Mouse (Mus musculus) lung, postnatal 14 days (tissue): ENCODE measurements at regions not wholly inside any gene's neighbourhood (a gene's known extent, or its start where the extent isn't known, plus 50 kb on each side); places are given as distances from the start of the nearest gene placed in this dataset.
A peak's percentile ranks its signal among the peaks of the same experiment; 100 is the strongest.

Source experiments
- DNase-seq: peaks from one replicate; pipeline ENCODE4 v3.0.0; 2021

DNA sequence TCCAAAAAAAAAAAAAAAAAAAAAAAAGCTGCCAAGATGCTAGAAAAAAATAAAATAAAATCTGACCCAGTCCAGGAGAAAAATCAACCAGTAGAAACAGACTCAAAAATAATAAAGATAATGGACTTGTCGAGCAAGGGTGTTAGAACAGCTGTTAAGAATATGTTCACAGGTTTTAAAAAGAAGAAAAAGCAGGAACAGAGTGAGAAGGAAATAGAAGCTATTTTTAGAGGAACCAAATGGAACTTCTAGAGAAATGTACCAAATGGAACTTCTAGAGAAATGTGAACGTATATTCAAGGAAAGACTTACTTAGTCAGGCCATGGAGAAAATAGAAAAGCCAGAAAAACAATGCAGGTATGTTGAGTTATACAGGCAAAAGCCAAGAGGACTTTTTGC is 662.4 kb upstream of the Jmjd1c start:
- no peak for DNase-seq

DNA sequence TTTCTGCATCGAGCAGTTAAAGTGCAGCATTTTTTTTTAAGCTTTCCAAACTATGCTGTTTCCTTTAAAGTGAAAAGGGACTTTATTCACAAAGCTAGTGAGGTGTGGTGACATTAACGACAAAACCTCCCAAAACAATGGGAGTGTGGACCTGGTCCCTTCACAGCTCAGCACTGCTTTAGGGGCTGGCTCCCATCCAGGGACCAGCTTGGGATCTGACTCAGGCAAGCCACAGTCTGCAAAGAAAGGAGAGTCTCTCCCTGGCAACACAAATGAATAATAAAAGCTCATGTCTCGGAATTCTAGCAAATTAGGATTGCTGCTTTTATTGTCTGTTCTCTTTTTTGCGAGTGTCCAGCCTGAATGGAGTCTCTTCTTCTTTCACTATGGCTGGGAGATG is 625.2 kb upstream of the Jmjd1c start:
- DNase-seq: no peak

DNA sequence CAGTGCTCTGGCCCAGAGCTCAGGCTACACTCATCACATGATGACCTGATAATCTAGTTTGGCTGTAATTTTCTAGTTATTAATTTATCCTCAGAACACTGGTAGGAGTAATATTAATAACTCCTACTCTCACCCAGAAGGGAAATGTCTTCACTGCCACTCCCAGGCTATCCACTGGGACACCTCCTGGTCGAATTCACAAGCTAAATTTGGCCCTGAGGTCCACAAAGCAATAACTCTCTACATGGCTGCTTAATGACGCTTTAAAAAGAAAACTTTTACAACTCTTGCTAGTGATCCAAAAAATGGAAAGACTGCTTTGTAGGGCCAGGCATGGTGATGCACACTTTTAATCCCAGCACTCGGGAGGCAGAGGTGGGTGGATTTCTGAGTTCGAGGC is 623.9 kb upstream of the Jmjd1c start:
- no peak for DNase-seq

DNA sequence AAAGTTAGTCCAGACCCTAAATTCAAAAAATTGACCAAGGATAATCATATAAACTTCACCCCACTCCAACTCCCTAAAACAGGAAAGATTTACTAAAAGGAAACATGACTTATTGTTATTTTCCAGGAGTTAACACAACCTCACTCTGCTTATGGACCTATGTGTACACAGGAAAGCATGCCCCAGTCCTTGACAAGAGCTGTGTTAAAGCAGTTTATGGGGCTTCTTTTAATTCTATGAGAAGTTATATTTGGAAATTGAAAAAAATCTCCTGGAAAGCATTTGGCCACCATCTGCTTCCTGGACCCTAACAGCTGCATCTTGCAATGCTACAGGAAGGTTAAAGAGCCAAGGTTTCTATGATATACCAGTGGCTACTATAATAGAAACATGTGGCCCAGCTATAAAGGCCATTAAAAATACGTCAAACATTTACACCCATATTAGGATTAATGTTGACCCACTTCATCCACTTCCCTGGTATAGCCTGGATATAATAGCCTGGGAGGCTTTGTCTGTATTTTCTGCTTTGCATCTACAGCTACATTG is 620.7 kb upstream of the Jmjd1c start:
- no peak for DNase-seq

DNA sequence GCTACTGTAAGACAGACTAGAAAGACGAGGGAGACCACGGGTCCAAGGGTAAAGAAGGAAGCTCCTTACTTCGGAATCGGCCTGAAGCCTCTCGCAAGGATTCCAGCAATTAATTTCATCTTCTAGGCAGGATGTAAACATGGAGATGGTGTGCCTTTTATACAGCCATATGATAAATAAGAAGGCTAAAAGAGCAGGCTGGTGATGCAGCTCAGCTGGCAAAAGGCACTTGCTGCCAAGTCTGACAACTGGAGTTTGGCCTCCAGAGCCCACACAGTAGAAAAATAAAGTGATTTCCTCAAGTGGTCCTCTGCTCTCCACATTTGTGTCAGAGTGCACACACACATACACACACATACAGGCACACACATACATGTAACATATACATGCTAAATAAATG is 605.1 kb upstream of the Jmjd1c start:
- DNase-seq: no peak

DNA sequence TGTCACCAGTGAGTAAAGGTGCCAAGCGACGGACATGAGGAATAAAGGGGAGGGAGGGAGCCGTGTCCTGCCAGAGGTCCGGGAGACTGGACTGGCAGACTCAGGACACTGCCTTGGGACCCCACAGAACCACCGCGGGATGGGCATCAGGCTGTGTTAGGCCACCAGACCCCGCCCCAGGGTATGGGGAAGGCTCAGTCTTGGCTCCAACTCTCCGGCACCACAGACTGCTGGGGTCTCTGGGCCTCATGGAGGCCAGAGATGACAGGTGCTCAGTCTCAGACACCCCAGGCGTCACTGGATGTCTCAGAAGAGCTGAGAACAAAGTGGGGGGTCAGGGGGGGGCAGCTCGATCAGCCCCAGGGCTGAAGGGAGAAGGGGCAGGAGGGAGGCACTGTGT is 604.1 kb upstream of the Jmjd1c start:
- no peak for DNase-seq

DNA sequence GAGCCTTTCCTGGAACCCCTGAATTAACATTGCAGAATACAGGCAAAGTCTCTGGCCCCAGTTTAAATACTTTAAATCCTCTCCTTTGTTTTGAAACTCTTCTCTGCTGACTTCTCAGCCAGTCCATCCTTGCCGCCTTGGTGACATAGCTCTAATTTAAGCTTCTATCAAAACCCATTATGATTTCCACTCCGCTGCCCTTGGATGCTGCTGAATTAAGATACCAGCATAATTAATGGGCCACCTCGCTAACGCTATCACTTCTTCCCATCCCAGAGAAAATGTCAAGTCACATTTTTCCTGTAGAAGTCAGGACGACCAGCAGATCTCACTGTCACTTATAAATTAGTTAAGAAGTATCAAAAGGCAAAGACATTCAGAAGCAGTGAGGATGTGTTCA is 556.1 kb upstream of the Jmjd1c start:
- no peak for DNase-seq

DNA sequence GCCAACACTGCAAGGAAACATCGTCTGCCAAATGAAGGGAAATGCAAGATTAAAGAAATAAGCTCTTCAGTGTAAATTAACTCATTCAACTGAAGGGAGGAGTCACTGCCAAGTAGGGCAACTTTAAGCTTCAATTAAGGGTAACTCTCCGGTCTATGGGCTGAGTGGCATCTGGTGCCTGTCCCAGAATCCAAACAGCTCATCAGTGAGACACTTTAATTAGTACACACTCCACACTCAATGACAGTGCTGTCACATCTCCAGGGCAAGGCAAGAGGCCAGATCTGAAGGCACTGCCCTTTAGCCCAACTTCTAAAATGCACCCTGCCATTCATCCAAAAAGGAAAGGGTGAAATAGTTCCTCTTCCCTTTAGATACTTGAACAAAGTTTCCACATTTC is 549.3 kb upstream of the Jmjd1c start:
- no peak for DNase-seq

DNA sequence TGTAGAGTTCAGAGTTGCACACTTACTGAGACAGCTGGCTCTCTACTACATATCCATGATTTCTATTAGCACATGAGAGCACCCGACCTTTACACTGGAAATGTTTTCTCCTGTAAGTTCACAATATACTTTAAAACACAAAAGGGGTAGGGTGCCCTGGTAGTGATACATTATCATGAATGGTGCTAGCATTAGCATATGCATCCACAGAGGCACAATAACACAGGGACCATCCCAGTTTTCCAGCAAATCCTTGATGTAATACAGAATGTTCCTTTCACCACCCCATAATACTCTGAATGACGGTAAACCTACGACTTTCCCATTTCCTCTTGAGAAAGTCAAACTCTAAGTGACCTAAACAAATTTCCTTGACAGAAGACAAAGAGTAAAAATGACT is 548.3 kb upstream of the Jmjd1c start:
- DNase-seq: no peak

DNA sequence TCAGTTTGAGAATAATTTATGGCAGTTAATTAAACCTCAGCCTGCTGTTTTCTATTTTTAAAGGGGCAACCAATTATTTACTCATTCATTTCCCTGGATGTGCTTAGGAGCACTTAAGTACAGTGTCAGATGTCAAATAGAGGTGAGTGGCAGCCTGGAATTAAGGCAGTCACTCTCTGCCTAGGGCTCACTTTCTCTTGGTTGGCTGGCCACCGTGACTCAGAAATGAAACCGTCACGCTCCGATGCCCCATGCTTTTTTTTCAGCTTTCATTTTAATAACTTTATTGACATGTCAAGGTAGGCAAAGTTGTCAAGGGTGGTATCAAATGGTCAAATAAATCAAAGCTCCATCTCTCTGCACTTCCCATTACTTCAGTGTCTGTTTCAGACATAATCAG is 547.9 kb upstream of the Jmjd1c start:
- no peak for DNase-seq

DNA sequence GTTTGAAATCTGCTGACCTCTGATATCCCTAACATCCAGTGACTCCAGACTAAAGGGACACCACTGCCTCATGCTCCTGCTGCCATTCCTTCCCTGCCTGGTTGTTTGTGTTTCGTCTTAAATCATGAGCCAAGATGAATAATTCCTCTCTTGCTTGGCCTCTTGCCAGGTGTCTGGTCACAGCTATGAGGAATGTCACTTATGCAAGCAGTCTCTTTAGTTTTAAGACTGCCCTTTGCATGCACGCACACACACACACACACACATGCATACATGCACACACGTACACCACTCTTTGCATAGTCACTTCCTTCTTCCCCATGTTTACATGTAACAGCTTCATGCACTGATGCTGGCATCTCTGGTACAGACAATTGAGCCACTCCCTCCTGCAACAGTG is 543.0 kb upstream of the Jmjd1c start:
- DNase-seq: peak; percentile 3

DNA sequence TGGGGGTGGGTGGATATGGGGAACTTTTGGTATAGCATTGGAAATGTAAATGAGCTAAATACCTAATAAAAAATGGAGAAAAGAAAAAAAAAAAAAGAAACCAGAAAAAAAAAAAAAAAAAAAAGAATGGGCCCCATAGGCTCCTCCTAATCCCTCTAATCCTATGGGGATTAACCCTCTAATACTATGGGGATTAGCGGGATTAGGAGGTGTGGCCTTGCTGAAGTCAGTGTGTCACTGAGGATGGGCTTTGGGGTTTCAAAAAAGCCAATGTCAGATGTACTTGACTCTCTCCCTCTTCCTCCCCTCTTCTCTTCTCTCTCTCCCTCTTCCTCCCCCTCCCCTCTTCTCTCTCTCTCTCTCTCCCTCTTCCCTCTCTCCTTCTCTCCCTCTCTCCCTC is 541.7 kb upstream of the Jmjd1c start:
- DNase-seq: no peak

DNA sequence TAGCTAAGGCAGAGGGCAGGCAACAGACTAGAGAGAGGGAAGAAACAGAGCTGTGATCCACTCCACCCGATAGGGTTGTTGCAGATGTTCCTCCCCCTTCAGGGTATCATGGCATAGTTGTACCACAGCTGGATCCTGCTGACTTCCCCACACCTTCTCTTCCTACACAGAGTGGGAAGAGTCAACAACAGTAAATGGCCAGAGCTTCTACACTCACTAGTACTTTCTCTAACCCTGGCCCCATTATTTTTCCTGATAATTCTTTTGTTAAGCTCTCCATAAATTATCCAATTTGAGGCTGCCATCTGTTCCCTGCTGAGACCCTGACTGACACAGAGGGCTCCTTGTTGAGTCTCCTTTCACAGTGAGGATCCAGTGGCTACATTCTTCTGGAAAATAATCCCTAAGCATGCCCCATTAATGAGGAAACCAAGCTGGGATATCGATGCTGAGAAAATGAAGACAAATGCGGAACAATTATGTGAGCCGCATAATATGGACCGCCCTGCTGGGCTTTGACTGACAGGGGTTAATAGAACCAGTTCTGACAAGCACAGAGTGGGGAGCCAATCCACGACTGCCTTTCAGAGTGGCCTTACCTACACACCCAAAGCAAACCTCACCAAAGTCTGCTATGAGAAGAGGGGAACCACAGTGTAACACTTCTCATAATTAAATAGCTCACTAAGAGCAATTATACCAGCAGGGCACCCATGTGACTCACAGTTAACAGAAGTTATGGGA is 537.7 kb upstream of the Jmjd1c start:
- no peak for DNase-seq

DNA sequence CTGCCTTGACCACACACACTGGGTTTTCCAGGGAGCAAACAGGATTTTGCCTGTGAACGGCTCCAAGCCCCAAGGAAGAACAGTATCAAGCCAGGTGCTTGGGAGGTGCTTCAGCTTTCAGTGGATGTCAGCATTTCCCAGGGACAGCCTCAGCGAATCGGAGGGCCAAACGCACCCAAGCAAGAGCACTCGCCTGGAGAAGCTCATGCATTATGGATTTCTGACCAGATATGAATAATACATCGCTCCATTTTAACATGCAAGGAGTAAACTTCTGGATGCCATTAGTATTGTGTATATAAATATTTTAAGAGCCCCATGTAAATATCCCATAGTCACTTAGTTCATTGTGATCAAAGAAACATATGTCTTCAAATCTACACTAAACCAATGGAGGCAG is 530.6 kb upstream of the Jmjd1c start:
- no peak for DNase-seq

DNA sequence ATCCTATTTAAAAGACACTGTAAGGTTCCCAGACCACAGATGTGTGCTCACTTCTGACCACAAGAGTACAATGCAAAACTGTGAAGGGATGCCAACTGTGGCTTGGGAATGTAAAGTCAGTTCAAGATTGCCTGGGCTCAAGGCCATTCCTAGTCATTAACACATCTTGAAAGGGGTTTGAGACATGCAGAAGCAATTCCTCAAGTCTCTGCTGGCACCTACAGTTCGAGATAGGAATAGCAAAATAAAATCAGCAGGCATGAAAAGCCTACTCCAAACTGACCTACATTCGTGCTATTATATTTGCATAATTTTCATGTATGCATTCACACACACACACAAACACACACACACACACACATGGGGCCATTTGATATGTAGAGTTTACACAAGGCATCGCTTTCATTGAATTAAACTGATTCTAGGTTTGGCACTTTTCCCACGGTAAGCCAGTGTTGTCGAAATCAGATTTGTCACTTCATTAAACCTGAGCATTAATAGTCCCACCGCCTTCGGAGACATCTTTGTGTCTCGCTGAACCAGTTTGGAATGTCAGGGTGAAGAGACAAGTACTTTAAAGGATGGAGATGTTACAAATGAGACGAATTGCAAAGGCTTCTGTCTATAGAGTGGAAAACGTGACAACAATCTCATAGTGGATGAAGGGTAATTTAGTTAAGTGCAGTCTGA is 520.9 kb upstream of the Jmjd1c start:
- no peak for DNase-seq

DNA sequence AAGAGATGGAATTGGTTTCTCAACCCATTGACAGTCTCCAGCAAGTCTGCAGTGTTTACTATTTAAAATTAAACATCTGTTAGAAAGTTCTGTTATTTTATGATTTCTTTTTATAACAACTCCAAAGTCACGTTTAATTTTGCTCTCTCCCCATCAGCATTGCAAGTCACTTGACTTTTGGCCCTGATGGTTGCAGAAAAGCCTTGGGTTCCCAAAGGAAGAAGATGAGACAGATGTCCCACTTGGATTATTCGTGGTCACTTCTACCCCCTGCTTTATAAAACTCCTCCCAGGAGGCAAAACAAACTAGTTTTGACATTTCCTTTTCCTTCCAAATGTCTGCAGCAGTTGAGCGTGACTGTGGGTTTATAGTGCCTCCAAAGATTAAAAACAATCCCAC is 502.9 kb upstream of the Jmjd1c start:
- DNase-seq: no peak

DNA sequence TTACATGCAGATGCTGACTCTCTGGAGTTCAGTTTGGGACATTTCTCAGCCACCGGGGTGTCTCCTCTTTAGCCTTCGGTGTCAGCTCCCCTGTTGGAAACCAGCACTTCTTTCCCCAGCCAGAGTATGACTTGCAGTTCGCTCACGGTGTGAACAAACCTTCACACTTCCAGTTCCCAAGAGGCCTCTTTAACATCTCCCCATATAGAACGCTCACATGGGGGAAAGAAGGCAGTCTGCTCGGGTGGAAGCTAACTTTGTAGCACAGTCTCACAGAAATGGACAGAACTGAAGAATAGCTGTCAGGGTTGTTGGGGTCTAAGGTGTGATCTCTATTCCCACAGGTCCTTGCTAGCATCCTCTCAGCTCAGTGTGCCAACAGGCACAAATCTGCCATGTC is 502.4 kb upstream of the Jmjd1c start:
- no peak for DNase-seq

DNA sequence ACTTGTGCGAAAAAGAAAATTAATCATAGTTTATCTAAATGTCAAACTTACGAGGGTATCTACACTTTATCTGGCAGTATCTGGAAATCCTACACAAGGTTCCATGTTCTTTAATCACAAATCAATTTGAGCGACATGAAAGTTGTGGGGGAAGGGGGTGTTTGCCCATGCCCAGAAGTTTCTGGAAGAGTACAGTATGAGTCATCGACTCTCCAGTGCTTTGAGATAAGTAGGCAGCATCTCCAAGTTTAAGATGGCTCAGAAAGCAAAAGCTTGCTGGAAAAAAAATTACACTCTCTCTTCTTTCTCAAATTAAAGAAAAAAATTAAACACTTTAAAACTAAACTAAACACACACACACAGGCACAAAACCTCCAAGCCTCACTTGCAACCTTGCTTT is 498.0 kb upstream of the Jmjd1c start:
- DNase-seq: no peak

DNA sequence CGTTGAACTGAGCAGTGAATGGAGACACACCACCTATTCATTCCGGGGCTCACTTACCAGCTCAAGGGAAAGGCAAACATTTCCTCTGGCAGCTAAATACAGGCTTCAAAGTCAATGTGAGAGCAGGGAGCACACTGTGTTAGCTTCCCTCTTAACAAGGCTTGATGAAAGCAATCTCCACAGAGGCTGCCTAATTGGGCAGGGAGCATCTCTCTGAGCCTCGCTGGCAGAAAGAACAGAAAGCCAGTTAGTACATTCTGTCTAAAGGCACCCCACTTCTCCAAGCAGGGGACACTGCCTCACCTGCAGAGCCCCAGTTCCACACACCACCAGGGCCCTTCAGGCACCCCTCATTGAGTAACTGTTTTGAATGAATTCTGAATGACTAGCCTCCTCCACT is 488.8 kb upstream of the Jmjd1c start:
- no peak for DNase-seq

DNA sequence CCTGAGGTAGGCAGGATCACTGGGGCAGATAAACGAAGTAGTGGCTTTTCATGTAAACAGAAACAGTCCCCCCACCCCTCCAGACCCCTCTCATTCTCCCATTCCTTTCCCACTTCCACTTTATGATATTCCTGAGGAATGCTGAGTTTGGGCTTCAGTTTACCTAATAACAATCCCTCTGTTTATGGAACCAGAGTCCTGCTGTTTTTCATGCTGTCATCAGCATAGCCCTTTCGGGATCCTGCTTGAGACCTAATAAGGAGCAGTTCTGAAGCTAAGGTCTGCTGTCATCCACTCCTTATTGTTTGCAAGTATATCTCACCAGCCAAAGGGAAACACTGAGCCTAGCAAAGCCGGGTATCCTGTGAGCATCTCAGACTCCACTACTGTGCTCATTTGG is 479.6 kb upstream of the Jmjd1c start:
- DNase-seq: no peak

DNA sequence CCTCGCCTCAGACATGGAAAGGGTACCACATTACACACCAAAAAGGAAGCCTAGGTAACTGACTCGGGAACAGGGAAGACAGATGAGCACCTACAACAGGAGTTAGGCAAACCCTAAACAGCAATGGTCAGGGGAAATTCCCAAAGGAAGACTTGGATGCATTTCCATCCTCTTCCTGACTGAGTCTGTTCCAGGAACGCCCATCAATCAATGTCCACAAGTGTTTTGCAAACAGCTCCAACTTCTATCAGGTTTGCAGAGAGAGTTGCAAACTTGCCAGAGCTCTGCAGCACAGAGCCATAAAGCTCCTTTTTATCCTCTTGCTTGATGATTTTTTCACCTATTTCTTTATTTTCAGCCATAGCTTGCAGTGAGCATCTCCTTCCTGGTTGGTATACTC is 464.9 kb upstream of the Jmjd1c start:
- DNase-seq: no peak

DNA sequence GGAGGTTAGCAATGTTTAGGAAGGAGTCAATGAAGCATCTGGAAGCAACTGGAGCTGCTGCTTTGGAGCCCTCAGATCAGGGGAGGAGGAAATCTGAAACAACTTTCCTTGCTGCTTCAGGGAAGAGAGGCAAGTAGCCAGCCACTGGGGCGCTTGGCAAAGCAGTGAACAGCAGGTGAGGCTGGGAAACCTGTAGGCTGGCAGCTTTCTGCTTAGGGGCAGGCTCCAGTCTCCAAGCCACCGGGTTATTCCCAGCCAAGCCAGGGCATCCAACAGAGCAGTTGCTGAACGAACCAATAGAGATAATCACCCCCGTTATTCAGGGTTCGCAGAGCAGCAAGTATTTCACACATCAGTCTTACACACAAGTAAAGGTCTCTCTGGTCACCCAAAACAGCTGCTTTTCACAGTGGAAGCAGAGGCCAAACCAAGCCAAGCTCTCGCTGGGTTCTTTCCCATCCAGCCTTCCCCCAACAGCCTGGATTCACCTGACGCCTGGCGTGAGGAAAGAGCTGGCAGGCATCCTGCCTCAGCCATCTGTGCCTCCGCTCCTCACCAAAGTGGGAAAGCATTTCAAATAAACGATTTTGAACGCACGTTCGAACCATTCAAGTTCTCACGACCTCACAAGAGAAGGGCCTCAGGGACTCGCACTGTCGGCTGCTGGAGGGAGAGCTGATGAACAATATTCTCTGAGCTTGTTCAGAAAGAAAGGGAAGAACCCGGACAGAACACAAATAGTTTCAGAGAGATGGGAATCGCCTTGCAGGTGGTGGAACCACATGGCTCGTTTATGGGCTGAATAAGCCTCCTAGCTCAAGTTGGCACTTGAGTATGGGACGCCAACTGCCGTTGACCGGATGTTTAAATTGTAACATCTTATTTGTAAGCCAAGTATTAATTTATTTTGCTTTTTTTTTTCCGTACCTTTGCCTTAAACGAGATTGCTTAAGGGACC is 454.8 kb upstream of the Jmjd1c start:
- no peak for DNase-seq

DNA sequence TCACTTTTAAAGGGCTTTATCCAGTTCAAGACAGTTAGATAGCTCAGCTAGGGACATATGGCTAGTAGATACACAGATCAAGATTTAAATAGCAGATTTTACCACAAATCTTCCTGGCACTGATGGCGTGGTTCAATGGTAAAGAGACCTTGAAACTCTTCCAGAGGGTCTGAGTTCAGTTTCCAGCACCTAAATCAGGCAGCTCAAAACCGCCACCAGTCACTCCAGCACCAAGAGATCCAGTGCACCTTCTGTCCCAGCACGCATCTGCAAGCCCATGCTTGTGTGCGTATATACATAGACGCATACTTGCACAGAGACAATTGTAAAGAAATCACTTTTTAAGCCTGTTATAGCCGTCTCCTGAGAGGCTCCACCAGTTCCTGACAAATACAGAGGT is 454.0 kb upstream of the Jmjd1c start:
- no peak for DNase-seq

DNA sequence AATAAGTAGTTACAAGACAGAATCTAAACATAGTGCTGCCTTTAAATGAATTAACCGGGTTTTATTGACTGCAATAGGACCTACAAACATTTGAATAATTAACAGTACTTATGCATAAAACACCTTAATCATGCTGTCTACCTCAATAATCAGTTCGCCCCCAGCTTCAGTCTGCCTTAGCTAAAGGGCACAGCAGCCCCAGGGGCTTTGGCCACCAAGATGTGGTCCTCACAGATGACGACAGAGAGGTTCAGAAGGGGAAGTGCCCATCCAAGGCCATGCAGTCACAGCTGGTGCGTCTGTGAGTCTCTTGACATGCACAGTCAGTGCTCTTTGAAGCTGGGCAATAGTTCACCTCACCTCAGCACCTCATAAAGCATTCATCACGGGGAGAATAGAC is 452.8 kb upstream of the Jmjd1c start:
- no peak for DNase-seq
